Mouse (Mus musculus) adrenal gland, postnatal 36 days (tissue): ENCODE results near the gene Ccdc162. TPM values are rescaled to one million over a fixed set of nuclear protein-coding genes. Genes with fewer than 3 reads are reported as not detected.

ENCODE experiments used
- DNase-seq, 2 experiments: peaks; one replicate each; pipeline ENCODE4 v3.0.0; 2021; ENCODE audit warnings: mixed read lengths in 1 of 2
- total RNA-seq, 2 experiments: library from RNA; stranded (reverse); gene quantifications; 2 replicates each; pipeline ENCODE4 v1.2.3; 2021

Gene Ccdc162
- total RNA-seq, 2 experiments from 2014 or later: 0.33 to 0.53 TPM

DNA sequence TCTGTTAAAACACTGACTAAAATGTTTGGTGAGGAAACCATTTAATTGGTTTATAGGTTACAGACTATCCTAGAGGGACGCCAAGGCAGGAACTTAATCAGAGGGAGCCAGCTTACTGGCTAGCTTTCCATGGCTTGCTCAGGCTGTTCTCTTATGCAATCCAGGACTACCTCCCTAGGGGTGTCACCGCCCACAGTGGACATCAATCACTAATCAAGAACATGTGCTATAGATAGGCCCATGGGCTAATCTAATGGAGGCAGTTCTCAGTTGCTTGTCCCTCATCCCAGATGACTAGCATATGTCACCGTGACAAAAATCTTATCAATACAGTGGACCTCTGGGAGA is 178.5 kb downstream of the Ccdc162 start:
- no peak for DNase-seq

DNA sequence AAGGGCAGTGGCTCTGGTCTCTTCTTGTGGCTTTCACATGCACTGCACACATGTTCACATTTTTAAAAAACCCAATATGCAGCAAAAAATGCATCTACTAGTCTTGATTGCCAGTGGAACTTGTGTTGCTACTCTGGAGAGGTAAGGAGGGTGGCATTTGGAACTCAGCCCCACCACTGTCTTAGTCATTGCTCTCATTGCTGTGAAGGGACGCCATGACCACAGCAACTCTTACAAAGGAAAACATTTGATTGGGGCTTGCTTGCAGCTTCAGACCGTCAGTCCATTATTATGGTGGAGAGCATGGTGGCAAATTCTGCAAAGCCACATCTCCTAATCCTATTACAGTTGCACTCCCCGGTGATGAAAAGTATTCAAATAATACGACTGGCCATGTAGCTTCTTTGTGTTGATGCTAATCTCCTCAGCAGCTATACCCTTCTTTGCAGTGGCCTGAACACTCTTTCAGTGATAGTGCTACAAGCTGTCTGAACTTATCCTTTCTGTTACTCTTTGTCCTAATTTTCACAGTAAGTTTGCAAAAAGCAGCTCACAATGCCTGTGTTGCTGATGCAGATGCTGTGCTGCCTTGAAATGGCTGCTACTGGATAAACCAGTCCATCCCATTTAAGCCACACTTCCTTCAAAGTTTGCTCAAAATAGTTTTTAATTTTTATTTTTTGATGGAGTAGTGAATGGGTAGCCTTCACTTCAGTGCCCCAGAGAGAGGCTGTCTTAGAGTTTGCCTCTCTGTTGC is 179.0 kb downstream of the Ccdc162 start:
- no peak for DNase-seq

DNA sequence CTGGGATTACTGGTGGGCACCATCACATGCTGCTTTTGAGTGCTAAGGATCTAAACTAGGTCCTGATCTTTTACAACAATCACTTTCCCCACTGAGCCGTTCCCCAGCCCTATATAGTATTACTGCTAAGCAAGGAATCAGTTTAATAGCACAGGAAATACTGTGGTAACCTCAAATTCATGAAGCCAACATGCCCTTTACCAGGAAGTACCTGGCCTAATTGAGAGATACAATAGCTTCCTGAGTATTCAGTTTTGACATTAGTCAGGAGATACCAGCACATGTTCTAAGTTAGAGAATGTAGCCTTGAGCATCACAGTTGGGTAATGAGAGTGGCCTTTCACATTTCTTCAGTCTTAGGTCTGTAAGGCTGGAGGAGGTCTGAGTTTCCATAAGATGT is 179.7 kb downstream of the Ccdc162 start:
- DNase-seq: no peak

DNA sequence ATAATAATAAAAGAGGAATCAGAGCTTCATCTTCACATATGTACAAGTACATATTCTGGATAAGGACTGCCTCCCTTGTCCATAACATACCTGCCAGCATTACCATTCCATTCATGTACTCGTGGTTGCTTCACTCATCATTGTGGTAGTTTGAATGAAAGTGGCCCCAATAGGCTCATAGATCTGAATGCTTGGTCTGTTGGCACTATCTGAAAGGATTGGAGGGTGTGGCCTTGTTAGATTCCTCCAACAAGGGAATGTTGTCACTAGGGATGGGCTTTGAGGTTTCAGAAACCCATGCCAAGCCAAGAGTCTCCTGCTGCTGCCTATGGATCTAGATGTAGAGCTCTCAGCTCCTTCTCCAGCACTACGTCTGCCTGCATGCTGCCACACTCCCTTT is 180.4 kb downstream of the Ccdc162 start:
- DNase-seq: no peak

DNA sequence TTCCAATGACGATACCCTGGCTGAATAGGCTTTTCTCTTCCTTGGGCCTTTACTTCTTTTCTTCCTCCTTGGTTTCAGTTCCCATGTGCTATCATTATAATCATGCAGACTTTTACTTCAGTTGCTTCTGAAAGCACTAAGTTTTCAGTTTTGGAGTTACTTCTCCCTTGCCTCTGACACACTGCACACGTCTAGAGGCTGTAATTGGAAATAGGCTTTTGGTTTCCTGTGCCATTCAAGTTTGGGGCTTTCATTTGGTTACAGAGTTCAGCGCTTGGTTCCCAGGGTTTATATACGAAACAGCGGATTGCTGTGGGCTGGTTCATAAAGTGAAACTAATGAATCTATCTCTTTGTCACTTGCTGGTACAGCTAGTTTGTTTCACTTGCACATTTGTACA is 186.5 kb downstream of the Ccdc162 start:
- no peak for DNase-seq

DNA sequence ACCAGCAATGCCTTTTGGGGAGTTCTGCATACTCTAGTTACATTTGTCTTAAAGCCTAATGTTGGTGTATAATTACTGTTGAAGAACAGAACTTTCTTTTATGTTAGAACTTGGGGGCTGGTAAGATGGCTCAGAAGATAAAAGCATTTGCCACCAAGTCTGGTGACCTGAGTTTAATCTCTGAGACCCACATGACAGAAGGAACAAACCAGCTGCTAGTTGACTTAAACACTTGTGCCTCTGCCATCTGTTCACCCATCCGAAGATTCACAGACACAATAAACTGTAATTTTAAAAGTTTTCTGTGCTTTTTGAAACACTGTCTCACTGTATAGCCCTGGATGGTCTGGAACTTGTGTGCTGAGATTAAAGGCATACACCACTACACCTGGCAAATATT is 190.7 kb downstream of the Ccdc162 start:
- no peak for DNase-seq

DNA sequence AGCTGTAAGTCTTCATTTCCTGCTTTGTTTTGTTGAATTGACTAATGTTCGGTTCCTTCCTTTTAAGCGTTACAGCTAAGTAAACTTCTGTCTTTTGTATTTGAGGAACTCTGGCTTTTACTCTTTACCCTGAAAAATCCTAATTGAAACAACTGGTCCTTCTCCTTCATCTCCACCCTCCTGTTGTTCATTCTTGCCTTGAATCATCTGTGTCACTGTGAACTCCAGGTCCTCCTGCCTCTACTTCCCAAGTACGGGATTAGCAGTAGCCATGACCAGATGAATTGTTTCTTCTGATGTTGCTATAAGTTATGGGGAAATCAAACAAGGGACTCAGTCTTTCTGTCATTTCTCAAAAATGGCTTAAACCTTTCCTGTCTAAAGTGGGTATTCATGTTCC is 193.0 kb downstream of the Ccdc162 start:
- no peak for DNase-seq

DNA sequence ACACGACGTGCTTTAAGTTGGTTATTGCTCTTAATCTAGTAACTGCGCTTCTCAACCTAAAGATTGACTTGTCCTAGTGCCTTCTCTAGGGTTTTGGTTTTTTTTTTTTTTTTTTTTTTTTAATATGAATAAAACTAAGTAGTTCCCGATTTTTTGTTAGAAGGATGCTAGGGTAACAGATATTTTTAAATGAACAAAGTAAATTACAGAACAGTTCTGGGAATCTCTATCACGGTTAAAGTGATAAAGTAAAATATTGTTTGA is 196.1 kb downstream of the Ccdc162 start:
- DNase-seq: no peak

DNA sequence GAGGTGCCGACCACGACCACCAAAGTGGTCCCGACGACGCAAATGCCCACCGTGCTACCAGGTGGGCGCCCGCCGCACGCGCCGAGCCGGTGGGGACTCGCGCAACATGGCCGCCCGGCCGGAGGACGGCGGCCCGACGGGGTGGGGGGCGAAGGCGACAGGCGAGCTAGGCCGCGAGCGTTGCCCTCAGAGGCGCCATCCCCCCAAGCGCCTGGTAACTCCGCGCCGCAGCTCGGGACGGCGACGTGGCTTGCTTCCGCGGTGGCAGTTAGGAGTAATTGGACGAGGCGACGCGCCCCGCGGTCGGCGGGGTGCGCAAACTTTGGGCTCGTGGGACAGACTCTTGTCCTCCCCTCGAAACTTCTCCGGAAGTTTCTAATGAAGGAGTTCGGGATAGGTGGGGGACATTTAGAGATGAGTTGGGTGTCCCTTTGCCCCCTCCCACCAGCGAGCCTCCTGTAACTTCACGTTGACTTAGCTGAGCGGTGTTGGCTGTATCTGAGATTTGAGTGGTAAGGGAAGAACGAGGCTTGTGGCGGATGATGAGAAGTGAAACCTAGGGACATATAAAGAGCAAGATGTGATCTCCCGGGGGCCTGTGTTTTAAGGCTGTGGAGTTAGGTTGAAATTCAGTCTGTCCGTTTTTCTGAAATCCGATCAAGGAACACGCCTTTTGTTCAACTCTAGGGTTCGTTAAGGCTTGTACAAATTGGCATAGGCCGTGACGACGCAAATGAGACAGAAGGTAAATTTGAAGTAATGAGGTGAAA is 196.6 kb downstream of the Ccdc162 start:
- peak; percentile 68 to 75 for DNase-seq

DNA sequence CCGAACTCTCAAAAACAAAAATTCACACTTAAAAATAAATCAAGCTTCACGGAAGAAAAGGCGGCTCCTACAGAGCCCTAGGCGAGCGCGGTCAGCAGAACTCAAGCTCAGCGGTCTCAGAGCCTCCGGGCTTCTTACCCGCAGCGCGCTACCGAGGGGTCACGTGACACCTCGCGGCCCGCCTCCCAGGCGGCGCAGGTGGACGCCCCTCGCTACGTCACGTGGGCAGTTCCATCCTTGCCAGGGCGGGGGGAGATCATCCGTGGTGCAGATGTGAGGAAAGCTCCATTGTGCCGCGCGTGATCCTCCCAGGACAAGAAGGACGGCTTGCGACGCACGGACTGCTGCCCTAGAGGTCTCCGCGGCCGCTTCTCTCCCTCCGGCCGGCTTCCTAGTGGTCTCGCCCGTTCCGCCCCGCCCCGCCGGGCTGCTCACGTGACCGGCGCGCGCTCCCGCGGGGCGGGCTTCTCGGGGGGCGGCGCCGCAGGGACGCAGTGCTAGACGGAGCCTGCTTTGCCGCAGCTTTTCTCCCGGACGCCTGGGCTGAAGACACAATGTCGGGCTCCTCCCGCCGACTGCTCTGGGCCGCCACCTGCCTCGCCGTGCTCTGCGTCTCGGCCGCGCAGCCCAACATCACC is 197.3 kb downstream of the Ccdc162 start, which contains the start of gene Cd164:
TSS of gene Cd164 (plus strand) at position 434 of the 638 bp plus-strand sequence.
- peak; percentile 93 to 95 for DNase-seq

DNA sequence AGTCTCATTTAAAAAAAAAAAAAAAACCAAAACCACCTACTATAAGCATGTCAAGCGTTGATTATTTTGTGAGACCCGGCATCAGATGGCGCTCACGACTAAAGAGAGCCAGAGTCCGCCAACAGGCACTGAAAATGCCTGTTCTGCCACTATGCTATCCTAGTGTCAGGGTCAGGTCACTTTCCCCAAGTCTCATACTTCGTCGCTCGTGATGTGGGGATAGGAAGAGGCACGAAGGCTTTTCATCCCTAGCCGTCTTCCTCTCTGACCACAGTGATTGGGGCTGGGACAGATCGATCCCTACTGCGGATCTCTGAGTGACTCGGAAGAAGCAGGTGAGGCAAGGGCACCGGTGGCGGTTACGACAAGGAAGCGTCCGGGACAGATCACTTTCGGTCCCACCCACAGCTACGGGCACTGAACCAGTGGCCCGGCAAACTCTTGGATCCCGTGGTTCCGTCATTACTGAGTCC is 197.9 kb downstream of the Ccdc162 start:
- DNase-seq: peak; percentile 76 to 77

DNA sequence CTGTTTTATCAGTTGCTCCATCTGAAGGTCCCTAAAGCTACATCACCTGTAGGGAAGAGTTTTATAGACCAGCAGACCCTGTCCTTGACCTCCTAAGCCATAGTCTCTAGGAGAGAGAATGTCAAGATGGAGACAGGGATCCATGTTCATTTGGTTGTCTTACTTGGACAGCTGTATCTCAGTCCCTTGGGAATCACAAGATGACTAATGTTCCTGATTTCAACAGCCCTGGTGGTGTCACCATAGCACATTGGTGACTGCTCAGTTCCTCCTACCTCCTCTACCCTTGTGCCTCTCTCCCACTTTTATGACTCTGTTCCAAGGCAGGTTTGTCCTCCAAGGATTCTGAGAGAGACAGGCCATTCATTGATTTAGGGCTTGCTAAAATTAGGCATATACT is 201.5 kb downstream of the Ccdc162 start:
- peak in 1 of 2 experiments; percentile 7 for DNase-seq

DNA sequence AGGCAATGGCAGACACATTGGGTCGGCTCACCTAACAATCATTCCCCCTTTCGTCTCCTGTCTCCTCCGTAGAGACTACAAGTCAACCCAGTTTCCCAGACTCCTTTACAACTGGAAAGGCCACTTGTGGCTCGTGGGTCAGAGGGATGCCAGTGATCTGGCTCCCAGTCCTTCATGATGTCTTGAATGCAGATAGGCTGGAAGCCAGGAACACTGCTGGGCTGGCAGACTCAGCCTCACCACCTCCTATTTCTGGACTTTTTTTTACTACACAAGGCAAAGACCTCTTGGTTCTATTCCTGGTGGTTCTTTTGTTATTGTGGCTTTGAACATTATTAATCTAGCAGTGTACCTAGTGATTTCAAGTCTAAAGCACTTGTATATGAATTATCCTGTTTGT is 202.1 kb downstream of the Ccdc162 start:
- no peak for DNase-seq

DNA sequence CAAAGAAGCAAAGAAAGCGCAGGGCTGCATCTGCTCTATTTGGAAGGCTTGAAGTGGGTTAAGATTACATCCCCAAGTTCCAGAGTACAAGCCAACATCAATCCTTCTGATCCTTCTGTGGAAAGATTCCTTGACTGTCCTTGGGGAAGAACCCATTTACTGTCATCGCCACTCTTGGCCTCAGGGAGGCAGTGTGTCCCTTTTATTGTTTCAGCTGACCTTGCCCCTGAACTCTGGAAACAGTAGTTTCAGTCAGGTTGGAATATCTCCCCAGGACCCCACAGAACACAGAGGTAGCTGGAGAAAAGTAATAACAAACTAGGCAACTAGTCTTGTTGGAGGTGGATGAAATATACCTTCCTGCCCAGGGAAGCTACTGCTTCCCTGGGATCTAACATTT is 207.3 kb downstream of the Ccdc162 start:
- peak in 1 of 2 experiments; percentile 35 for DNase-seq

DNA sequence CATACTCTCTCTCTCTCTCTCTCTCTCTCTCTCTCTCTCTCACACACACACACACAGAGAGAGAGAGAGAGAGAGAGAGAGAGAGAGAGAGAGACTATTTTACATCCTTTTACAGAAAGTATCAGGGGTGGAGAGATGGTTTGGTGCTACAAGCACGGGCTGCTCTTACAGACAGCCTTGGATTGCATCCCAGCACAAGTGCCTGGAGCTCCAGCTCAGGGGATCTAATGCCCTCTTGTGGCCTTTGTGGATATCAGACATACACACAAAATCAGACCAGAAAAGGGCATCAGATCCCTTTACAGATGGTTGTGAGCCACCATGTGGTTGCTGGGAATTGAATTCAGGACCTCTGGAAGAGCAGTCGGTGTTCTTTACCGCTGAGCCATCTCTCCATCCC is 211.0 kb downstream of the Ccdc162 start:
- DNase-seq: peak; percentile 57 to 74

DNA sequence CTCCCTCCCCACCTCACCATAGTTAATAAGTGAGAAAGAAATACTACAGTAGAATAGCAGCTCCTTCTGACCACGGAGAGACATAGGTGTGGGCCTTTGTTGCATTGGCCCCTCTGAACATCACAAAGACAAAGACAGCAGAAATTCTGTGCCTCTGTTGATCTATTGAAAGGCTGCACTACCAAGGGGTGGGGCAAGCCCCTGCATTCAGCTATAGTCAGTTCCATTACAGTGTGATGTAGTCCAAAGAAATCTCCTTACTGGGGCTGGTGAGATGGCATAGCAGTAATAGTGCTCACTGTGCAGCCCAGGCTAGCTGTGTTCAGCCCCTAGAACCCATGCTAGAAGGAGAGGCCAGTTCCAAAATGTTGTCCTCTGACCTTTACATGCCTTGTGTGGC is 211.4 kb downstream of the Ccdc162 start:
- DNase-seq: no peak

DNA sequence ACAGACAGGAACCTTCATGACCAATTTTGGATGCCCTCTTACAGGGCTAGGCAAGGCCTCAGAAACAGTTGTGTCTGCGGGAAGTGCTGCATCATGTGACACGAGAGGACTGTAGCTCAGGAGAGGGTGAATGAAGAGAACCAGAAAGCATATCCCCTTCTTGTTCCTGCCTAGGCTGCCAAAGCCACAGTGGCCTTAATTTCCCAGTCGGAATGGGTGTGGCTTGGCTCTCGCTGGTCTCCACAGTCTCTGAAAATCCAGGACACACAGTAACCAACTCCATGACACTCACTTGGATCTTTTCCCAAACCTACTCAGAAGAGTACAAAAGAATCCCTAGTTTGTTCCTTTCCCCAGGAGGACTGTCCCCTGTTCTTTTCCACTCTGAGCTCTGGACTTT is 215.5 kb downstream of the Ccdc162 start:
- DNase-seq: peak; percentile 68 to 76

DNA sequence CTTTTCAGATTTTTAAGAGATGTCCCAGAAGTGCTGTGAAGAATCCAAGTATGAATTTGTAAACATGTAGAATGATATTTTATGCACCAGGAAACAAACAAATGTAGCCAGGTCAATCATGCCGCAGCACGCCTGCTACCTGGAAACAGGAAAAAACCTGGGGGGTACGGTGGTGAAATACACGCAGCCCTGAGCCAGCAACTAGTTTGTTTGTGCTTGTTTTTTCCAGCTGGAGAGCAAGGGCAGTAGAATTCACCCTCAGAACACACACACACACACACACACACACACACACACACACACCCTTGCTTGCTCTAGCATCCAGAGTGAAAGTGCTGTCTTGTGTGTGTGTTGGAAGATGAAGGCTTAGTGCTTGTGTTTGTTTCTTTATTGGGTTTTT is 225.3 kb downstream of the Ccdc162 start:
- no peak for DNase-seq

DNA sequence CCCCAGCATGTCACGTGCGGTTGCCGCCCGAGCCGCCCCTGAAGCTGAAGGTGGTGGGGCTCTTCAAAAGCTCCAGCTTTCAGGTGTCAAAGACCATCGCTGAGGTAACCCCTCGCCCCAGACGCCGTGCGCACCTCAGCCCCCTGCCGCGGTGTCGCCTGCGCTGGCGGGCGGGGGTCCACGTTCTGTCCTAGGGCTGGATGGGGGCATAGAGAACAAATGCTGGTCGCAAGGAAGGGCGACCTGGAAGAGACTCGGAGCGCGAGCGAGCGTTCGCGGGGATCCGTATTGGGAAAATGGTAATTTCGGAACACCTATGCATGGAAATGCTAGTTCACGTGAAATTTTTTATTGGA is 225.9 kb downstream of the Ccdc162 start:
- no peak for DNase-seq

DNA sequence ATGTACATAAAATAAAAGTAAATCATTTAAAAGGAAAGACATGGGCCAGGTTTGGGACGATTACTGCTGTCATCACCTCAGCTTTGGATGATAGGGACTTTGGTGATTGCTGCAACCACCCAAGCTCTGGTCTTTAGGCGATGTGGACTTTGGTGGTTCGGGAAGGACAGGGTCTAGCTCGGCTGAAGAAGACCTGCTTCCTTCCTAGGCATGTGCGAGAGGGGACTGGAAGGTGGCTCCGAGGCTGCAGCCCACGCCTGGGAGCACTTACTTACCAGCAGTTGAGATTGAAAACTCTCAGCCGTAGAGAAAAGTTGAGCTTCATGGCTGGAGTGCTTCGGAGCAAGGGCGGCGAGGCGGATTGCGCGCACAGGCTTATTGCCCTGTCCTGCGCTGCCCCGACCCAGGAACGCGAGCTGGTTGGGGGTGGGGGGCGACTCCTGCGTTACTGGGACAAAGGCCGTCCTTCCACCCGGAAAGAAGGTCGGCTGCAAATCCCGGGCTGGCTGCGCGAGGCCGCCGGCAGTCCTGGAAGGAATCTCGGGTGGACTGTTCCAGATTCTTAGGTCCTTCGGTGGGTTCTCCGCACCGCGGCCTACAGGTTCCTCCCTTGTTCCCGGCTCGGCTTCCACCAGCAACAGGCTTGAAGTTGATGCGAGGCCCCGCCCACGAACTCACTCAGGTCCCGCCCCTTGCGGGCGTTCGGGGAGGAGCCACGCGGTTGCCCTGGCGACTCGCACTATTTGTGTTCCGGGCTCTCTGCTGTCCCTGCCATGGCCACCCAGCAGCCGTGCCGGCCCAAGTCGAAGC is 226.5 kb downstream of the Ccdc162 start, which contains the start of the genes Smpd2 and Ppil6:
TSS of gene Smpd2 (minus strand) at position 662 of the 810 bp plus-strand sequence.
TSS of gene Ppil6 (plus strand) at position 732 of the 810 bp plus-strand sequence.
- peak; percentile 96 to 97 for DNase-seq

DNA sequence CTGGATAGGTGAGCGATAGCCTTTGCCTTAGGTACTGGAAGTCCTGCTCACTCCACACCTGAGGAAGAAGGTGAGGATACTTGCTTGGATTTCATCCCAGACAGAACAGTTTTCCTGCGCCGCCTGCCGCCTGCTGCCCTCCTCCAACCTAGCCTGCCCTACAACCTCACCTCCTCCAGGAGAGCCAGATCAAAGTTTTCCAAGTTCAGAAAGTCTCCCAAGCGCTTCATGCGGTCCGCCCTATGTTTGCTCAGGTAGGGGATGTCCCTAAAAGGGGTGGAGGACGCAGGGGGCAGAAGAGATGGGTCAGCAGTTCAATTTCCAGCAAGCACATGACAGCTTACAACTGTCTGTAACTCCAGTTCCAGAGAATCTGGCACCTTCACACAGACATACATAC is 227.1 kb downstream of the Ccdc162 start:
- no peak for DNase-seq

DNA sequence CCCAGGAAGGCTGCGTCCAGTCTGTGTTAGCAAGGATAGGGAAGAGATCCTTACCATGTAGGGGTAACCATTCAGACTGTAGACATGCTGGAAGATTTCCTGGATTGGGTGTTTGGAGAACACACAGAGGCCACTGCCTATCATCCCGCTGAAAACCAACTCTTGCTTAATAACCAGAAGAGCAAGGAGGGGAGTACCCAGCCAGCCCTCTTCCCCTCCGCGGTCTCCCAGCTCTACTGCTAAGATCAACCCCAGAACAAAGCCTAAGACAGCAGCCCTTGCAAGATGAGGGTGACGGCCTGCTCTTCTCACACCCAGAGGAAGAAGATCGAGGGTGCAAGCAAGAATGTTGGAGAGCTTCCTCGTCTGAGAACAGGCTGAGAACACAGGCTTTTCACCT is 227.6 kb downstream of the Ccdc162 start:
- DNase-seq: no peak
